Mouse (Mus musculus): ENCODE results near the gene Mlec. TPM values are rescaled to one million over a fixed set of nuclear protein-coding genes. Genes with fewer than 3 reads are reported as not detected.
A peak's percentile ranks its signal among the peaks of the same experiment; 100 is the strongest.

The Mlec gene
- polyA plus RNA-seq, 1 experiment from 2014 or later: 43.6 TPM

DNA sequence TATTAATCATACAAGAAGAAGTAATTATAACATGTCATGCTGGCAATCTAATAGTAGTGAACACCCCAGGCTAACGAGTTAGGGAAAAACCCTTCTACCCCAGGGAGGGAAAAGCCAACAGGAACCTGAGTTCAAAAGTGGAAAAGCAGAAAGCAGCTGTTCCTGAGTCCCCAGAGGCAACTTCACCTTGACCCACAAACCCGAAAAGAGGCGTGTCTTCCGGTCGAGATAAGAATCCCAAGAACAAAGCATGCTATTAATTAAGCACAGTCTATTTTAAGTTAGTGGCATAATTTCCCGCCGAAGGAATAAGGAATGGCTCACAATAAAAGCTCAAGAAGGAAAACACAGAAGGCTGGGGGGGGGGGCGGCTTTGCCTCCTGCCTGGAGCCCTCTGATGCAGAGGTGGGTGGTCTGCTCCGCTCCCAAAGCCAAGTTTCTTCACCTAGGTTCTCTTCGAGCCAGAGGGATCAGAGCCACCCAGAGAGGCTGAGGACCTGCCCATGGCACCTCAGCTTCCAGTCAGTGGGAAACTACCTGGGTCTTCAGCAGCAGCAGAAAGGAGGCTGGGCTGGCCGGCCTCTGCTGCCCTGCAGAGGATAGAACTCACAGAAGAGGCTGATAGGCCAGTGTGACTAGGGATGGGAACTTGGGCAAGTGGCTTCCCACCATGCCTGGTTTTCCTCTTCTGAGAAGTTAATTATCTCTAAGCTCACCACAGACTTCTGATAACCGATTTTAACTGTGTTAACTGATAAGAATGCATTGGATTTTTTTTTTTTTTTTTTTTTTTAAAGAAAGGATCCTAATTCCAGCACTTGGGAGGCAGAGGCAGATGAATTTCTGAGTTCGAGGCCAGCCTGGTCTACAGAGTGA, 3.3 kb upstream of the Mlec start:
- DNase-seq (ENCODE audit: low spot score) (peak; percentile 73), ATAC-seq (replicated peaks; ENCODE audit: low FRiP score, low read depth) (no peak)
- 0 out of 2 replicates have a peak overlapping the region, but pooled peaks have one; percentile 14 for H3K9ac ChIP-seq (ENCODE audit: low read depth, low read length)
- peak overlapping the region; percentile 80 for H3K27ac ChIP-seq
- TF ChIP-seq CTCF (IDR thresholded peaks at IDR 0.05; ENCODE audit: low read depth): no peak
- no peaks in the 10 kb centered on the region for H3K36me3 ChIP-seq (ENCODE audit: insufficient read depth, low read length)
- H3K9me3 ChIP-seq (replicated peaks; ENCODE audit: low read length): no peaks in the 10 kb centered on the region
- no peak overlapping the region for H3K4me3 ChIP-seq (replicated peaks; ENCODE audit: low read depth, low read length)
- H3K4me2 ChIP-seq (ENCODE audit: low read length): no peak overlapping the region
- H3K27me3 ChIP-seq (ENCODE audit: insufficient read depth, low read length): no peaks in the 10 kb centered on the region
- peaks cover 17% of the 10 kb centered on the region; the same call in 1 of the 2 replicates for H3K4me1 ChIP-seq (replicated peaks; ENCODE audit: insufficient read depth, low read length)
- 40% methylated on average over 13 of the region's 13 CpGs for WGBS

GRCm38 (mm10) chr5:115160655-115161054, 2.7 kb upstream of the Mlec start:
- no peak for TF ChIP-seq CTCF (IDR thresholded peaks at IDR 0.05; ENCODE audit: low read depth)
- Histone ChIP-seq H3K4me2 (ENCODE audit: low read length) (no peak overlapping the region), H3K27ac (peak overlapping the region; percentile 80), H3K9me3 (replicated peaks; ENCODE audit: low read length) (no peaks in the 10 kb centered on the region), H3K4me1 (replicated peaks; ENCODE audit: insufficient read depth, low read length) (peaks cover 22% of the 10 kb centered on the region), H3K9ac (ENCODE audit: low read depth, low read length) (no peak overlapping the region), H3K4me3 (replicated peaks; ENCODE audit: low read depth, low read length) (no peak overlapping the region), H3K36me3 (ENCODE audit: insufficient read depth, low read length) (no peaks in the 10 kb centered on the region), H3K27me3 (ENCODE audit: insufficient read depth, low read length) (no peaks in the 10 kb centered on the region)
- ATAC-seq (replicated peaks; ENCODE audit: low FRiP score, low read depth) (no peak), DNase-seq (ENCODE audit: low spot score) (no peak)
- WGBS: 59% methylated on average over 6 of the region's 6 CpGs

DNA sequence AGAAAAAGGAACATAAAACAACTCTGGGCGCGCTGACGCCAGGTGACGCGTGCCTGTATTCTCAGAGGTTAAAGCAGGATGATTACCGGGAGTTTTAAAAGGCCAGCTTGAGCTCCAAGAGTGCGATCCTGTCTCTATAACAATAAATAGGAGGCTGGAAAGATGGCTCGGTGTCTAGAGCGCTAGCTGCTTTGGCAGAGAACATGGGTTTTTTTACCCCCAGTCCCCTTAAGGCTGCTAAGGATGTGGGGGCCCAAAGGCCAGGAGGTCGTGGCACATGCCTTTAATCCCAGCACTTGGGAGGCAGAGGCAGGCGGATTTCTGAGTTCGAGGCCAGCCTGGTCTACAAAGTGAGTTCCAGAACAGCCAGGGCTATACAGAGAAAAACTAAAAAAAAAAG, 1.2 kb upstream of the Mlec start:
- no peak for TF ChIP-seq CTCF (IDR thresholded peaks at IDR 0.05; ENCODE audit: low read depth)
- peaks cover 33% of the 10 kb centered on the region for H3K4me1 ChIP-seq (replicated peaks; ENCODE audit: insufficient read depth, low read length)
- WGBS: 35% methylated on average over 12 of the region's 12 CpGs

DNA sequence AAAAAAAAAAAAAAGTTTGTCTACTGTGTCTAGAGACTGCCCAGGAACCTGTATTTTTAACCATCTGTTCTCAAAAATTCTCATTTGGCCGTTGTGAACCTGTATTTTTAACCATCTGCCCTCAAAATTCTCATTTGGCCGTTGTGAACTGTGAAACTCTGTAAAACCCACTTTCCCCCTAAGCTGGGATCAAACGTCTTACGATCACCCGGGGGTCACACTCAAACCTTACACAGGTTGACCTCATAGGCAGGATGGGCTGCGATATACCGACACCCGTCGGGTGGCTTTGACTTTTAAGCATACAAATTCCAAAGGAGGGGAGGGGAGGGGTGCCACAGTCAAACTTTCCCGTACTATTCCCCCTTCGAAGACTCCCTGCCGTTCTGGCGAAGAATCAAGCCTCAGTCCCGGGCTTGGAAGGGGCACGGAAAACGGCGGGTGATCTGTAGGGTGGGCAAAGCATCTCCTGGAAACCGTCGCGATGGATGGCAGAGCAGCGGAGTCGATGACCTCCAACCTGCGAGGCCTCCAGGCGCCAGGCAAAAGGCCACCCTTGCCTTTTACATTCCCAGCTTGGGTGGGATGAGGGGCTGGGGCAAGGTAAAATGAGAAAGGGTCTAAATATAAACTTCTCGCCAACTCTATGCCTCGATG, 918 bp downstream of the Mlec start:
- peak overlapping the region; percentile 93 for H3K4me3 ChIP-seq (replicated peaks; ENCODE audit: low read depth, low read length)
- peaks cover 48% of the 10 kb centered on the region for H3K4me1 ChIP-seq (replicated peaks; ENCODE audit: insufficient read depth, low read length)
- H3K9me3 ChIP-seq (replicated peaks; ENCODE audit: low read length): no peaks in the 10 kb centered on the region
- WGBS: under 1% methylated on average over 26 of the region's 26 CpGs
- H3K36me3 ChIP-seq (ENCODE audit: insufficient read depth, low read length): no peaks in the 10 kb centered on the region
- no peak for TF ChIP-seq CTCF (IDR thresholded peaks at IDR 0.05; ENCODE audit: low read depth)
- ATAC-seq (replicated peaks; ENCODE audit: low FRiP score, low read depth) (no peak), DNase-seq (ENCODE audit: low spot score) (no peak)
- H3K27me3 ChIP-seq (ENCODE audit: insufficient read depth, low read length): no peaks in the 10 kb centered on the region
- H3K9ac ChIP-seq (ENCODE audit: low read depth, low read length): peak overlapping the region; percentile 96
- H3K4me2 ChIP-seq (ENCODE audit: low read length): peak overlapping the region; percentile 67
- peak overlapping the region; percentile 96 for H3K27ac ChIP-seq

More for the DNA sequence above, 1.2 kb upstream of the Mlec start:
- Histone ChIP-seq H3K4me3 (replicated peaks; ENCODE audit: low read depth, low read length) (peak overlapping the region; percentile 93), H3K4me2 (ENCODE audit: low read length) (peak overlapping the region; percentile 67), H3K27me3 (ENCODE audit: insufficient read depth, low read length) (no peaks in the 10 kb centered on the region), H3K9me3 (replicated peaks; ENCODE audit: low read length) (no peaks in the 10 kb centered on the region), H3K9ac (ENCODE audit: low read depth, low read length) (peak overlapping the region; percentile 62; the same call in 1 of the 2 replicates), H3K36me3 (ENCODE audit: insufficient read depth, low read length) (no peaks in the 10 kb centered on the region), H3K27ac (peak overlapping the region; percentile 96)
- DNase-seq (ENCODE audit: low spot score): no peak
- no peak for ATAC-seq (replicated peaks; ENCODE audit: low FRiP score, low read depth)

DNA sequence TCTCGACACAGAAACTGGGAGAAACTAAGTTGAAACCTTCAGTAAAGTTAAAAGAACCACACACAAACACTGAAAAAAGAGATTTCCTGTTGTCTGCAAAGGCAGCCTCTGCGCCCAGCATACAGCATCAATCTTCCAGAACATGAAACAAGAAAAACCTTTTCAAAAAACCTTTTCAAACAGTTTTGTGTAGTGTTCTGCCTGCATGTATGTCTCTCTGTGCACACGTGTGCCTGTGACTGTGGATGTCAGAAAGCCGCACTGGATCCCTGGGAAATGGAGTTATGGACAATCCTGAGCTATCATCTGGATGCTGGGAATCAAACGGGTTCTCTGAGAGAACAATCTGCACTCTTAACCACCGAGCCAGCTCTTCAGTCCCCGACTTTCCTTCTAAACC, 1.6 kb downstream of the Mlec start:
- Histone ChIP-seq H3K9ac (ENCODE audit: low read depth, low read length) (peak overlapping the region; percentile 96; the same call in 1 of the 2 replicates), H3K9me3 (replicated peaks; ENCODE audit: low read length) (no peaks in the 10 kb centered on the region), H3K27ac (peak overlapping the region; percentile 51; the same call in 1 of the 2 replicates), H3K27me3 (ENCODE audit: insufficient read depth, low read length) (no peaks in the 10 kb centered on the region), H3K4me1 (replicated peaks; ENCODE audit: insufficient read depth, low read length) (peaks cover 46% of the 10 kb centered on the region), H3K4me3 (replicated peaks; ENCODE audit: low read depth, low read length) (peak overlapping the region; percentile 93), H3K36me3 (ENCODE audit: insufficient read depth, low read length) (no peaks in the 10 kb centered on the region), H3K4me2 (ENCODE audit: low read length) (peak overlapping the region; percentile 67)
- ATAC-seq (replicated peaks; ENCODE audit: low FRiP score, low read depth): no peak
- TF ChIP-seq CTCF (IDR thresholded peaks at IDR 0.05; ENCODE audit: low read depth): no peak
- DNase-seq (ENCODE audit: low spot score): no peak
- 34% methylated on average over 7 of the region's 7 CpGs for WGBS

DNA sequence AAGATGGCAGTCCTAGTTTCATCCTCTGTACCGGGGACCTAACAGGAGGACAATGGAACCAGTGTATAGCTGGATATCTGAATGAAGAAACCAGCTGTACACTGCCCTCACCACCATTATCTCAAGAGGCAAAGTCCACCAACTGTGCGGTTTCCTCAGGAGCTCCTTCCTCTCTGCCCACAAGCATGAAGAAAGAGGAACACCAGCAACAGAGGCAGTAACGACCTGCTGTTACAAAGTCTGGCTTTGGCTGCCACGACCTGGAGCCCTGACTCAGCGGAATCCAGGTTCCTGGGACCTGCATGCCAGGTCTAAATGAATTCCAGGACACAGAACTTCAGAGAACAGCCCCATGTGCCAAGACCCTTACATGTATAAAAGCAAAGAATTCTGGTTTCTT, 2.1 kb downstream of the Mlec start:
- ATAC-seq (replicated peaks; ENCODE audit: low FRiP score, low read depth): no peak
- H3K27ac ChIP-seq: peak overlapping the region; percentile 51; the same call in 1 of the 2 replicates
- no peak for TF ChIP-seq CTCF (IDR thresholded peaks at IDR 0.05; ENCODE audit: low read depth)
- H3K4me1 ChIP-seq (replicated peaks; ENCODE audit: insufficient read depth, low read length): peaks cover 44% of the 10 kb centered on the region
- no peak for DNase-seq (ENCODE audit: low spot score)
- H3K4me3 ChIP-seq (replicated peaks; ENCODE audit: low read depth, low read length): peak overlapping the region; percentile 93
- H3K36me3 ChIP-seq (ENCODE audit: insufficient read depth, low read length): no peaks in the 10 kb centered on the region
- no peaks in the 10 kb centered on the region for H3K9me3 ChIP-seq (replicated peaks; ENCODE audit: low read length)
- H3K27me3 ChIP-seq (ENCODE audit: insufficient read depth, low read length): no peaks in the 10 kb centered on the region
- 29% methylated on average over 5 of the region's 5 CpGs for WGBS
- 0 out of 2 replicates have a peak overlapping the region, but pooled peaks have one; percentile 96 for H3K9ac ChIP-seq (ENCODE audit: low read depth, low read length)
- H3K4me2 ChIP-seq (ENCODE audit: low read length): peak overlapping the region; percentile 67
